Comparison of ENCODE assay signal across 6 mouse cellular contexts in the genomic region with DNA sequence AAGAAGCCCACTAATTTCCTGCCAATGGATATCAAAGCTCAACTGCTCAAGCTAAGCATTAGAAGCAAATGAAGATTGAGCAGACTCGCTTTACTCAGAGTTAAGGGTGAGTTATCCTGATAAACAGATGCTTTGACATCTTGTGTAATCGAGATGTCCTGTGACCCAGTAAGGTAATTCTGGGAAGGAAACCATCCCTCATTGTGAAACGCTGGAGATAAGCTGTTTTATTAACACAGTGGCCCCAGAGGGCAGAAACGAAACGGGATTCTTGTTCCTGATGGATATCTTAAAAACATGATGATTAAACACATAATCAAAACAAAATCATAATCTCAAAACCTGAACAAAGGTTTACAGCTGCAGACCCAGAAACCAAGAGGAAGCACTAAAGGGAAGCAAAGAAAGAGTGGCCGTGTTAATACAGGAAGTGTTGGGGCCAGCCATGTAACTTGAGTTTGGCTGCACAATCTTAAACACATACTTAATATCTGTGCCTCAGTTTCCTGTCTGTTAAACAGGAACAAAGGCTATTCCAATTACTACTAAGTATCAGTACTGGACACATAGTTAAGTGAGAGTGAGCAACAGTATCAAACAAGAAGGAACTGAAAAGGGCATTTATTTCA.
"Had no signal": no experiment of that assay in that cellular context is flagged by ENCODE, and none has a peak within 500 bp of the region (broad histone marks: within the 10 kb centered on the region; RNA-seq: fewer than 3 reads in every experiment).

No protein-coding gene starts in this region.

- DNase-seq: kidney, adult 8-10 months; kidney, postnatal 25 days; liver, embryonic 13.5 days; liver, postnatal 0 days; right cerebral cortex, postnatal 14 days; thymus, postnatal 36 days had no signal
